Mouse (Mus musculus): ENCODE results near the gene Elob. TPM values are rescaled to one million over a fixed set of nuclear protein-coding genes. Genes with fewer than 3 reads are reported as not detected.

Elob gene
- total RNA-seq (2021), result 100 to 1,000 TPM; 345 to 363 TPM

GRCm38 (mm10) chr17:23829064-23829619 is at the start of gene Elob:
TSS of gene Elob (minus strand) at chr17:23829136.
- intact Hi-C loops (cut with DNase I), result loop anchor here (1.0 to 5.0 kb wide), 4 partner anchors 25 to 82 kb away; partner anchors contain the start of genes Flywch1, Kremen2 and Srrm2

DNA sequence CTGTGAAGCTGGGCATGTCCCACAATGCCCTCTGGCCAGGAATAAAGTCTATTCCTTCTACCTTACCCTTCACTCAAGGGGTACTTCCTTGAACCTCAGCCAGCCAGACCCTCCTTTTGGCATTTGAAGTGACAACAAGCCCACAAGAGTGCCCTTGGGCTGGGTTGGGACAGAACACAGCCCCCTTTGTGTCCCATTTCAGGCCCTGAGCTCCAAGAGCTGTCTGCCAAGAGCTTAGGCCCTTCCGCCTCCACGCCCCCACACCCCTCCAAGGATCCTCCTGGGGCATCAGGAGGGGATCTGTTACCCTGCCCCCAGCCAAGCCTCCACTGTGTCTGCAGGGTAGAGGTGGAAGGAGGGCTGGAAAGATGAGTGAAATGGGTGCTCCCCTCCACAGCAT is 48.2 kb upstream of the Elob start:
- no peak for DNase-seq
- intact Hi-C loops (cut with DNase I), result no loop called here

More at GRCm38 (mm10) chr17:23829064-23829619, at the start of gene Elob:
- DNase-seq, result peak; percentile 83 to 88

DNA sequence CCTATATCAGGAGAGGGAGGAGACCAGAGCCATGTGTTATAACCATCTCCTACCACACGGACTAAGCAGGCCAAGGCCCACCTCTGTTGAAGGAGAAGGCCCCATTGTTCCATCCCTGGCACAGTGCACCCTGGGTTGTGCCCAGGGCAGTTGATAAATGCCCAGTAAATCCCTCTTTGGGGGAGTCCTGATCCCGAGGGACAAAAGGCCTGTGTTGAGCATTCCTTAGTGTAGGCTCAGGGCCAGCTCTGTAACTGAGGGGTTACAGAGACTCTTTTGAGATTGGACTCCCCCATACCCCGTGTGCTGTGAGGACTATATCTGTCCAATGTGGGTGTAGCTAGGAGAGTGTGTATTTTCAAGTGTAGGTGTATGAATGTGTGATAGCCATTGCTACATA is 47.8 kb upstream of the Elob start:
- DNase-seq, result no peak
- intact Hi-C loops (cut with DNase I), result no loop called here

GRCm38 (mm10) chr17:23873884-23874856 is 45.2 kb upstream of the Elob start:
- DNase-seq, result peak; percentile 38 to 51
- intact Hi-C loops (cut with DNase I), result loop anchor here (1.0 to 5.0 kb wide), 3 partner anchors 86 to 125 kb away; partner anchors contain the start of gene Flywch1

DNA sequence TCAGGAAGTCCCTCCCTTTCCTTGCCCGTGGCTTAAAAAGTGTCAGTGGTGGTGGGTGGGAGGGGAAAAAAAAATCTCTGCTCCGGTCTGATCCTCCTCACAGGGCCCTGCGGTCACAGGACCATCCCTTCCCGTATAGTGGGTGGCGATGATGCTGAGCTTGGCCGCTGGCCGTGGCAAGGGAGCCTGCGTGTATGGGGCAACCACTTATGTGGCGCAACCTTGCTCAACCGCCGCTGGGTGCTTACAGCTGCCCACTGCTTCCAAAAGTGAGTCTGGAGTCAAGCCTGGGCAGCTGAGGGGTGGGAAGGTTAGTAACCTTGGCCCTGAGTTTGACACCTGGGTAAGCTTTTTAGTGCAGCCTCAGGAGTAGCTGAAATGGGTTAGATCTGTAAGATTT is 39.6 kb upstream of the Elob start:
- no peak for DNase-seq
- intact Hi-C loops (cut with DNase I), result no loop called here

GRCm38 (mm10) chr17:23867756-23868155 is 38.8 kb upstream of the Elob start, which contains the start of gene Prss21:
TSS of gene Prss21 (plus strand) at chr17:23868056.
- no peak for DNase-seq
- intact Hi-C loops (cut with DNase I), result no loop called here

DNA sequence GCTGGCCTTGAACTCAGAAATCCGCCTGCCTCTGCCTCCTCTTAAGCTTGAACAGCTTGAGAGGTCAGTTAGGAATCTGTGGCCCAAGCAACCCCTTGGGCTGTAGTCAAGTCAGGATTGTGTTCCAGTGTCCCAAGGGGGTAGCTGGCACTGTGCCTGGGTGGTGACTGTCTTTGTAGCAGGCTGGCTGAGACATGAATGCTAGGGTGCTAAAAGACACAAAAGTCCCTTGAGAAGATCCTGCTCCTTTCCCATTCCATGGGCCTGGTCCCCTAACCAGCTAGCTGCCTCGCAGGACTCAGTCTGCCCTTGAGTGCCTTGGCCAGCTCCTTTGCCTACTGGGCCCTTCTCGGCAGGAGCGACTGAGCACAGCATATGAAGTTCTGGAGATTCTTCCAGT is 34.0 kb upstream of the Elob start:
- no peak for DNase-seq
- intact Hi-C loops (cut with DNase I), result no loop called here

DNA sequence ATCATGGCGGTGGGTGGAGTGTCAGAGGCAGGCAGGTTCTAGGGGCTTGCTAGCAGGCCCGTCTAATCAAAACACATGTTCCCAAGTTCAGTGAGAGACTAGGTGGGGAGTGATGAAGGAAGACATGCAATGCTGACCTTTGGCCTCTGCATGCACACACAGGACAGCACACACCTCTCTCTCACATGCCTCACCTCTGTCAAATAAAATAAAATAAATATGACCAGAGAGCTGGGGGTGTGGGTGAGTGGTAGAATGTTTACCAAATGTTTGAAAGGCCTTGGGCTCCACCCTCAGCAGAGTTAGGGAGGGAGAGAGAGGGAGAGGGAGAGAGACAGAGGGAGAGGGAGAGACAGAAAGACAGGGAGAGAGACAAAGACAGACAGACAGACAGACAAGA is 29.0 kb upstream of the Elob start:
- intact Hi-C loops (cut with DNase I), result no loop called here
- no peak for DNase-seq

DNA sequence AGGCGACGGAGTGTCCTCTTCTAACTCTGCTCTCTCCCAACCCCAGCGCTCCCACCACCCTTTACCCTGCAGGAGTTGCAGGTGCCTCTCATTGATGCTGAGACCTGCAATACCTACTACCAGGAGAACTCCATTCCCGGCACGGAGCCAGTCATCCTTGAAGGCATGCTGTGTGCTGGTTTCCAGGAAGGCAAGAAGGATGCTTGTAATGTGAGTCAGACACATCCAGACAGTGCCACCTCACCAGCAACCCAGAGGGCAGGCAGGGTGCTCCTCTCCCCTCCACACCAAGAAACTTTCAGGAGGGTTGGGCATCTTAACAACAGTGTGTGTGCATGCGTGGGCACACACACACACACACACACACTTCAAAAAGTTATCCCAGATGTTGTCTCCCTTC is 28.3 kb upstream of the Elob start:
- DNase-seq, result no peak
- intact Hi-C loops (cut with DNase I), result no loop called here

GRCm38 (mm10) chr17:23854229-23854765 is 25.4 kb upstream of the Elob start:
- no peak for DNase-seq
- intact Hi-C loops (cut with DNase I), result no loop called here

DNA sequence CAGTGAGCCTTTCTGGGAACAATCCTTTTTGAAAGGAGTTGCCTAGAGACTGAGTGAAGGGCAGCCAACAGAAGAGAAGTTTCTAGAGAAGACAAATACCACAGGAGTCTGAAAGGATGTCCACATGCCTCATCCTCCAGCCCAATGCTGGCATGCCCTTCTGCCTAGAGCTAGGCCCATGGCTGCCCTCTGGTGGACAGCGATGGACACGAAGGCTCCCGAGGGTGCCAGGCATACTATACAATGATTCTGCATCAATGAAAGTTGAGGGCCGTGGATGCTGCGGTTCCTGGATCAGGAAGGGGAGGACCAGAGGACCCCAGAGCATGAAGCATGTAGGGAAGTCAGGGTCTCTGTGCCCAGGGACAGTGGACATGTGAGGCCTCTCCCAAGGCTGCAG is 24.4 kb upstream of the Elob start:
- intact Hi-C loops (cut with DNase I), result no loop called here

GRCm38 (mm10) chr17:23850853-23851749 is 22.2 kb upstream of the Elob start:
- DNase-seq, result peak; percentile 46 to 74
- intact Hi-C loops (cut with DNase I), result loop anchor here (1.0 to 2.0 kb wide), 3 partner anchors 76 to 109 kb away; no protein-coding TSS in a partner anchor

More for the DNA sequence above, 24.4 kb upstream of the Elob start:
- DNase-seq, result peak in 1 of 2 experiments; percentile 51

DNA sequence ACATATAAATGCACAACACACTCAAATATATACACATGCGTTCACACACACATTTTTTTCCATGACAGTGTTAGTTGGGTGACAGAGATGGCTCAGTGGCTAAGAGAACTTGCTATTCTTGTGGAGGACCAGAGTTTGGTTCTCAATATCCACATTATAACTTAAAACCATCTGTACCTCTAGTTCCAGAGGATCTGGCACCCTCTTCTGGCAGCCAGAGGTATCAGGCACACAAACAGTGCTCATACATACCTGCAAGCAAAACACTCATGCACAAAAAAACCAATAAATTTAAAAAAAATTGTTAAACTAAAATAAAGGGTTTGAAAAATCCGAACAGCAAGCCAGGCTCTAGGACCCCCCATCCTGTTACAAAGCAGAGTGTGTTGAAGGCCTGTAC is 21.1 kb upstream of the Elob start:
- DNase-seq, result no peak
- intact Hi-C loops (cut with DNase I), result loop anchor here (2.0 kb wide), 2 partner anchors 75 to 101 kb away; no protein-coding TSS in a partner anchor

GRCm38 (mm10) chr17:23843812-23844273 is 14.9 kb upstream of the Elob start, which contains the start of the genes Prss32 and Prss41:
TSS of gene Prss32 (plus strand) at chr17:23843855.
TSS of gene Prss41 (minus strand) at chr17:23844172.
- intact Hi-C loops (cut with DNase I), result loop anchor here (2.0 kb wide), 1 partner anchor 69 kb away; no protein-coding TSS in a partner anchor
- DNase-seq, result peak in 1 of 2 experiments; percentile 61

- intact Hi-C loops (cut with DNase I), result loop anchor here (2.0 kb wide), 1 partner anchor 68 kb away; no protein-coding TSS in a partner anchor
- DNase-seq, result no peak
Measured at GRCm38 (mm10) chr17:23843141-23843811, 14.3 kb upstream of the Elob start.

DNA sequence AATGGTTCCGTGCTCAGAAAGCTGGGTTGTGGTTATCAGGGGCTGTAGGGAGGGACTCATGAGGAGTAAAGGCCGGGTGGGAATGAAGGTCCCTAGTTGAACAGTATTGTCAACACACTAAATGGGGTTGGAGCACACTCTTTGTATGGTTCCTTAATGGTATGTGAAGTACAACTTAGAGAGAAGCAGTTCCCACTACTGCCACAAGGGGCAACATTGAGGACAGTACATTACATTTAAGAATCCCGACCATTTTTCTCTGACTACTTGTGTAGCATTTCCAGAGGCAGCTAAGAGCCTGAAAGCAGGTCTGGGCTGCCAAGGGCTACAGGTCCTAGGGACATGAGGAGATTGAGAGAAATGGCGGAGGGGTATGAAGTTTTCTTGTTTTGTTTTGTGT is 12.2 kb upstream of the Elob start:
- intact Hi-C loops (cut with DNase I), result no loop called here
- DNase-seq, result peak; percentile 51 to 64

GRCm38 (mm10) chr17:23836006-23836575 is 7.2 kb upstream of the Elob start, which contains the start of gene Prss33:
TSS of gene Prss33 (minus strand) at chr17:23836056.
- intact Hi-C loops (cut with DNase I), result no loop called here
- DNase-seq, result no peak

DNA sequence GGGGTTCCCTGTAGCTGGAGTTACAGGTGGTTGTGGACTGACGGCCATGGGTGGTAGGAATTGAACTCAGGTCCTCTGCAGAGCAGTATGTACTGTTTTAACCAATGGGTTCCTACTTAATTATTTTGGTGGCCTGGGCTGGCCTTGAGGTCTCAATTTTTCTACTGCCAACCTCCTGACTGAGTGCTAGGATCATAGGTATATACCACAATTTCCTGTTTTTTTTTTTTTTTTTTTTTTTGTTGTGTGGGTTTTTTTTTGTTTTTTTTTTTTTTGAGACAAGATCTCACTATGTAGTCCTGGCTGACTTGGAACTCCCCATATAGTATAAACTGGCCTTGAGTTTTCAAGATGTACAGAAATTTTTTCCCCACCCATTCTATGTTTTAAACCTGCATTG is 2.3 kb upstream of the Elob start:
- intact Hi-C loops (cut with DNase I), result no loop called here
- no peak for DNase-seq

Measured in heart, postnatal 36 days (tissue).